Comparison of ENCODE assay signal across 8 mouse cellular contexts in genomic region chr10:81297845-81298244, GRCm38 (mm10). TPM values are rescaled to one million over a fixed set of nuclear protein-coding genes. Genes with fewer than 3 reads are reported as not detected.
A peak's percentile ranks its signal among the peaks of the same experiment; 100 is the strongest.
DNase-seq lines count a peak whose midpoint lies in the region; ATAC-seq lines count a peak whose summit lies in the region.

No protein-coding gene starts in this region.

- H3K4me3 ChIP-seq in limb, embryonic 13.5 days, result no peak overlapping the region

- H3K27ac ChIP-seq in limb, embryonic 13.5 days, result peak overlapping the region; percentile 33; the same call in 1 of the 2 replicates

- intact Hi-C loops in heart, postnatal 25 days (cut with DNase I), result no loop called here

- peak; percentile 74 for DNase-seq in CD4-positive, CD25-positive, alpha-beta regulatory T cell, adult 2 months (ENCODE audit: low read depth, low spot score)
- peak; percentile 47 for DNase-seq in adrenal gland, postnatal 10 days
- peak; percentile 64 for DNase-seq in heart, postnatal 25 days (ENCODE audit: low spot score)
- DNase-seq in natural killer cell, adult 2 months (ENCODE audit: low spot score in 2 of 2), result peak; percentile 86 to 87
- DNase-seq in embryo, embryonic 9.5 days (ENCODE audit: extremely low spot score), result no peak
- DNase-seq in layer of hippocampus, adult 18-20 months (ENCODE audit: low spot score in 2 of 2), result no peak
- DNase-seq in testis, postnatal 10 days (ENCODE audit: low spot score), result no peak

- H3K27me3 ChIP-seq in limb, embryonic 13.5 days, result no peaks in the 10 kb centered on the region

- H3K9ac ChIP-seq in limb, embryonic 13.5 days, result peak overlapping the region; percentile 35; the same call in 1 of the 2 replicates

- H3K4me1 ChIP-seq in limb, embryonic 13.5 days, result peaks cover 34% of the 10 kb centered on the region

- no peaks in the 10 kb centered on the region for H3K9me3 ChIP-seq in limb, embryonic 13.5 days

- no peak for ATAC-seq in limb, embryonic 13.5 days (ENCODE audit: low FRiP score, low read depth)

- H3K4me2 ChIP-seq in limb, embryonic 13.5 days (replicated peaks), result no peak overlapping the region

- WGBS in limb, embryonic 13.5 days, result 54% methylated on average over 10 of the region's 10 CpGs

- H3K36me3 ChIP-seq in limb, embryonic 13.5 days, result no peaks in the 10 kb centered on the region; the same call in 1 of the 2 replicates

RNA-seq across cellular contexts. Expression of gene Pip5k1c, which starts 5.1 kb away (rescaled TPM):
- total RNA-seq in adrenal gland, postnatal 10 days (2021), result 10 to 100 TPM; 39.2 to 48.9 TPM
- total RNA-seq in heart, postnatal 25 days (2021), result 10 to 100 TPM; 30.0 to 33.7 TPM
- 51.5 and 58.5 TPM in 2 replicates for polyA plus RNA-seq in limb, embryonic 13.5 days (2015; fragmentation: Nextera tagmentation; extraction: Ambion mirVana)
- 100 to 1,000 TPM; 303 to 304 TPM for total RNA-seq in layer of hippocampus, adult 18-20 months (2021)

RNA-seq across cellular contexts. Expression of gene Tjp3, which starts 6.5 kb away (rescaled TPM):
- total RNA-seq in adrenal gland, postnatal 10 days (2021), result 1 to 10 TPM; 1.9 to 3.0 TPM
- total RNA-seq in heart, postnatal 25 days (2021), result not detected
- 2.6 and 2.9 TPM in 2 replicates for polyA plus RNA-seq in limb, embryonic 13.5 days (2015; fragmentation: Nextera tagmentation; extraction: Ambion mirVana)
- 1 to 10 TPM in 1 of 2 experiments, under 1 TPM in 1; 0.62 to 1.7 TPM for total RNA-seq in layer of hippocampus, adult 18-20 months (2021)

RNA-seq across cellular contexts. Expression of gene Cactin, which starts 23.1 kb away (rescaled TPM):
- total RNA-seq in adrenal gland, postnatal 10 days (2021), result 10 to 100 TPM; 29.4 to 35.4 TPM
- 10 to 100 TPM; 13.5 to 16.6 TPM for total RNA-seq in heart, postnatal 25 days (2021)
- 41.8 and 42.3 TPM in 2 replicates for polyA plus RNA-seq in limb, embryonic 13.5 days (2015; fragmentation: Nextera tagmentation; extraction: Ambion mirVana)
- 10 to 100 TPM; 31.1 to 31.2 TPM for total RNA-seq in layer of hippocampus, adult 18-20 months (2021)

RNA-seq across cellular contexts. Expression of gene Tbxa2r, which starts 30.7 kb away (rescaled TPM):
- 10 to 100 TPM; 24.5 to 31.8 TPM for total RNA-seq in adrenal gland, postnatal 10 days (2021)
- total RNA-seq in heart, postnatal 25 days (2021), result 1 to 10 TPM; 4.8 to 5.7 TPM
- polyA plus RNA-seq in limb, embryonic 13.5 days (2015; fragmentation: Nextera tagmentation; extraction: Ambion mirVana), result 5.2 and 7.8 TPM in 2 replicates
- total RNA-seq in layer of hippocampus, adult 18-20 months (2021), result 1 to 10 TPM in 1 of 2 experiments, under 1 TPM in 1; 0.74 to 1.0 TPM

RNA-seq across cellular contexts. Expression of gene Apba3, which starts 31.1 kb away (rescaled TPM):
- 10 to 100 TPM; 79.8 to 83.8 TPM for total RNA-seq in adrenal gland, postnatal 10 days (2021)
- total RNA-seq in heart, postnatal 25 days (2021), result 100 to 1,000 TPM in 1 of 2 experiments, 10 to 100 TPM in 1; 98.4 to 123 TPM
- polyA plus RNA-seq in limb, embryonic 13.5 days (2015; fragmentation: Nextera tagmentation; extraction: Ambion mirVana), result 63.3 and 63.5 TPM in 2 replicates
- 10 to 100 TPM; 39.3 to 40.9 TPM for total RNA-seq in layer of hippocampus, adult 18-20 months (2021)

Comparison
In these comparisons a context has a peak if more than half of its experiments do, and no peak if none do; other contexts are left out.
1. DNase-seq: peak in CD4-positive, CD25-positive, alpha-beta regulatory T cell, adult 2 months (single experiment), adrenal gland, postnatal 10 days (single experiment), heart, postnatal 25 days (single experiment) and natural killer cell, adult 2 months (2 of 2); none in embryo, embryonic 9.5 days (single experiment), layer of hippocampus, adult 18-20 months (0 of 2) and testis, postnatal 10 days (single experiment).
2. RNA of gene Pip5k1c, which starts 5.1 kb away (total RNA-seq): 303 to 304 TPM in layer of hippocampus, adult 18-20 months; 39.2 to 48.9 TPM in adrenal gland, postnatal 10 days and 30.0 to 33.7 TPM in heart, postnatal 25 days; every median in the first group is over 4 times any median in the second.